Mouse (Mus musculus) C2C12 (cell line): ENCODE measurements around the gene Prkcsh.

ENCODE experiments used
- CTCF ChIP-seq: IDR thresholded peaks from one replicate; pipeline ENCODE4 v1.5.1; 2011; ENCODE audit not compliant: control insufficient read depth, insufficient read depth, insufficient read length
- MAX ChIP-seq: IDR thresholded peaks from one replicate; pipeline ENCODE4 v1.6.1; 2011; ENCODE audit warnings: mild to moderate bottlenecking, control low read depth

- no peak for TF ChIP-seq MAX
- no peak for TF ChIP-seq CTCF
Observed at GRCm38 (mm10) chr9:22041832-22042231, 39.2 kb downstream of the Prkcsh start.
